Mouse (Mus musculus): Measurements from ENCODE around the gene Kcnk18. TPM values are rescaled to one million over a fixed set of nuclear protein-coding genes. Genes with fewer than 3 reads are reported as not detected.

Kcnk18 gene
- polyA plus RNA-seq (2015; fragmentation: Illumina TruSeq; extraction: RNeasy Lipid Tissue Mini Kit (QIAGEN cat#74804); ENCODE audit: insufficient read depth, low replicate concordance), result not detected

GRCm38 (mm10) chr19:59218991-59219390 is at the start of gene Kcnk18:
Gene Kcnk18, plus strand, starts transcription at chr19:59219214.

GRCm38 (mm10) chr19:59169936-59170765 is 48.9 kb upstream of the Kcnk18 start, which contains the start of gene Vax1:
Gene Vax1, minus strand, starts transcription at chr19:59170056.

GRCm38 (mm10) chr19:59260718-59261442 is 41.9 kb downstream of the Kcnk18 start, which contains the start of gene Slc18a2:
Gene Slc18a2, plus strand, starts transcription at chr19:59260896.

Other genes starting within 250 kb of the Kcnk18 start
- gene Shtn1, start 143.1 kb upstream of the Kcnk18 start, polyA plus RNA-seq (2015; fragmentation: Illumina TruSeq; extraction: RNeasy Lipid Tissue Mini Kit (QIAGEN cat#74804); ENCODE audit: insufficient read depth, low replicate concordance), result 29.3 TPM
- not detected for gene Vax1, start 49.2 kb upstream of the Kcnk18 start, polyA plus RNA-seq (2015; fragmentation: Illumina TruSeq; extraction: RNeasy Lipid Tissue Mini Kit (QIAGEN cat#74804); ENCODE audit: insufficient read depth, low replicate concordance)
- gene Slc18a2, start 41.7 kb downstream of the Kcnk18 start, polyA plus RNA-seq (2015; fragmentation: Illumina TruSeq; extraction: RNeasy Lipid Tissue Mini Kit (QIAGEN cat#74804); ENCODE audit: insufficient read depth, low replicate concordance), result 0.75 TPM
- gene Rps12-ps3, start 103.1 kb downstream of the Kcnk18 start, polyA plus RNA-seq (2015; fragmentation: Illumina TruSeq; extraction: RNeasy Lipid Tissue Mini Kit (QIAGEN cat#74804); ENCODE audit: insufficient read depth, low replicate concordance), result 5.3 TPM
- 34.9 TPM for gene Pdzd8, start 126.6 kb downstream of the Kcnk18 start, polyA plus RNA-seq (2015; fragmentation: Illumina TruSeq; extraction: RNeasy Lipid Tissue Mini Kit (QIAGEN cat#74804); ENCODE audit: insufficient read depth, low replicate concordance)
- not detected for gene Emx2, start 239.2 kb downstream of the Kcnk18 start, polyA plus RNA-seq (2015; fragmentation: Illumina TruSeq; extraction: RNeasy Lipid Tissue Mini Kit (QIAGEN cat#74804); ENCODE audit: insufficient read depth, low replicate concordance)